In the genomic region with DNA sequence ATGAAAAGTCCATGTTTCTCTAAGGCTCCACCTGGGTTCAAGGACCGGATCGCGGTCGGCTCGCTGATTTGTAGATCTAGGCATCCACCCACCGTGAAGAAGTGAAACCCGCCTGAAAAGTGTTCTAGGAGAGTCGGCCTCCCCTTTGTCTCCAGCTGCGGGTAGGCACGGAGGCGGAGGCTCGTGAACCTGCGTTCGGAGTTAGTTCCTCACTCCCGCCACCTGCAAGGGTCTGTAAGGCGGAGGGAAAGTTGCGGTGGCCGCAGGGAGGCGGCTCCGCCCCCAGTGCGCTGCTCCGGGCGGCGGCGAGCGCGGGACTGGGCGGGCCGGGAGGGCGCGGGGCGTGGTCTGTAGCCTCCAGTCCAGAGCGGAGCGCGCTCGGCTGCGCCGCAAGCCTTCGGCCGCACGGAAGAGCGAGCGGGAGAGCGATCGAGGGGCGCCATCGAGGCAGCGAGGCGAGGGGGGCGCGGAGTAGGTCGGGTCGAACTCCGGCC, we compare ENCODE assay signal across 8 mouse cellular contexts. TPM values are rescaled to one million over a fixed set of nuclear protein-coding genes. Genes with fewer than 3 reads are reported as not detected.
DNase-seq lines count a peak whose midpoint lies in the region; ATAC-seq lines count a peak whose summit lies in the region.

A gene (plus strand): TSS at position 176 of the 494 bp plus-strand sequence.

- peak within 1 kb of the TSS; percentile 83 for H3K4me2 ChIP-seq in hindbrain, embryonic 13.5 days

- peak within 1 kb of the TSS; percentile 93 for H3K9ac ChIP-seq in hindbrain, embryonic 13.5 days

- no peaks in the 10 kb centered on the region for H3K36me3 ChIP-seq in hindbrain, embryonic 13.5 days

- peak within 1 kb of the TSS; percentile 93 for H3K4me3 ChIP-seq in hindbrain, embryonic 13.5 days

- H3K27ac ChIP-seq in hindbrain, embryonic 13.5 days: peak within 1 kb of the TSS; percentile 85

- ATAC-seq in hindbrain, embryonic 13.5 days (ENCODE audit: low FRiP score): peak; percentile 90

- peaks cover 33% of the 10 kb centered on the region for H3K4me1 ChIP-seq in hindbrain, embryonic 13.5 days (replicated peaks)

- DNase-seq in T-cell, adult 2 months (ENCODE audit: low spot score): peak; percentile 62
- peak; percentile 72 to 84 for DNase-seq in cerebellum, postnatal 14 days
- peak; percentile 19 to 23 for DNase-seq in frontal cortex, postnatal 25 days (ENCODE audit: low spot score in 2 of 2)
- peak; percentile 33 for DNase-seq in left cerebral cortex, adult 11 months (ENCODE audit: low spot score)
- DNase-seq in lung, postnatal 4 days: peak; percentile 88 to 90
- DNase-seq in retina, postnatal 1 day: peak; percentile 91
- peak; percentile 73 for DNase-seq in thymus, postnatal 4 days

- peaks cover 11% of the 10 kb centered on the region for H3K27me3 ChIP-seq in hindbrain, embryonic 13.5 days

- H3K9me3 ChIP-seq in hindbrain, embryonic 13.5 days: no peaks in the 10 kb centered on the region

- under 1% methylated on average over 42 of the region's 54 CpGs for WGBS in hindbrain, embryonic 13.5 days

RNA-seq across cellular contexts. Expression of the gene that starts here (rescaled TPM):
- polyA plus RNA-seq in hindbrain, embryonic 13.5 days (2015; fragmentation: Nextera tagmentation; extraction: Ambion mirVana): 63.3 and 67.9 TPM in 2 replicates

Comparison
In these comparisons a context has a peak if more than half of its experiments do, and no peak if none do; other contexts are left out.
1. Peak in every context shown above with its lines: DNase-seq, ATAC-seq, H3K4me3 ChIP-seq and H3K27ac ChIP-seq.
2. DNase-seq: peak in every context shown above with its lines; median percentile 91 in retina, postnatal 1 day; 89 in lung, postnatal 4 days; 78 in cerebellum, postnatal 14 days; 73 in thymus, postnatal 4 days; 62 in T-cell, adult 2 months; 33 in left cerebral cortex, adult 11 months; 21 in frontal cortex, postnatal 25 days.